Mouse (Mus musculus): ENCODE measurements around the gene Haus2. TPM values are rescaled to one million over a fixed set of nuclear protein-coding genes. Genes with fewer than 3 reads are reported as not detected.

Gene Haus2
- polyA plus RNA-seq, 1 experiment from 2014 or later = 14.1 TPM

DNA sequence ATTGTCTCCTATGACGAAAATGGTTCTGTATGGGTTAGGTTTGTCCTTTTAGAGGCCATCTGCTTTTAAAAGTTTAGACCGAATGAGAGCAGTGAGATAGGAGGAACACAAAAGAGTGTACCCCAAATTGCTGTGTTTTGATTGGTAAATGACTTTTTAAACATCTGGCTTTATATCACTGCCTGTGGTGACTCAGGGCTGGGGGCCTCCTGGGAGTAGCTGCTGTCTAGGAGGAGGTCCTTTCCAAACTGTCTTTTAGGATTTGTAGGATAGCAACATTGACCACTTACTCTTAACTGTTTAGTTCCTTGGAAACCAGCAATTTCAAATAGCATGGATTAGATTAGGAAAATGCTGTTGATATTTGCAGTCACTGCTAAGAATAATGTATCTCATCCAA is 21.1 kb downstream of the Haus2 start:
- Histone ChIP-seq H3K9me3 (replicated peaks; ENCODE audit: low read length) (no peaks in the 10 kb centered on the region), H3K27me3 (ENCODE audit: insufficient read depth, low read length) (no peaks in the 10 kb centered on the region), H3K4me3 (replicated peaks; ENCODE audit: low read depth, low read length) (0 out of 2 replicates have a peak overlapping the region, but pooled peaks have one; percentile 46), H3K9ac (ENCODE audit: low read depth, low read length) (no peak overlapping the region), H3K4me1 (replicated peaks; ENCODE audit: insufficient read depth, low read length) (0 out of 2 replicates have a peak, but pooled peaks cover 7% of the 10 kb centered on the region), H3K36me3 (ENCODE audit: insufficient read depth, low read length) (no peaks in the 10 kb centered on the region), H3K4me2 (ENCODE audit: low read length) (peak overlapping the region; percentile 56), H3K27ac (no peak overlapping the region)
- 68% methylated on average over 2 of the region's 2 CpGs for WGBS
- DNase-seq (ENCODE audit: low spot score) (no peak), ATAC-seq (replicated peaks; ENCODE audit: low FRiP score, low read depth) (no peak)
- TF ChIP-seq CTCF (IDR thresholded peaks at IDR 0.05; ENCODE audit: low read depth) = no peak

DNA sequence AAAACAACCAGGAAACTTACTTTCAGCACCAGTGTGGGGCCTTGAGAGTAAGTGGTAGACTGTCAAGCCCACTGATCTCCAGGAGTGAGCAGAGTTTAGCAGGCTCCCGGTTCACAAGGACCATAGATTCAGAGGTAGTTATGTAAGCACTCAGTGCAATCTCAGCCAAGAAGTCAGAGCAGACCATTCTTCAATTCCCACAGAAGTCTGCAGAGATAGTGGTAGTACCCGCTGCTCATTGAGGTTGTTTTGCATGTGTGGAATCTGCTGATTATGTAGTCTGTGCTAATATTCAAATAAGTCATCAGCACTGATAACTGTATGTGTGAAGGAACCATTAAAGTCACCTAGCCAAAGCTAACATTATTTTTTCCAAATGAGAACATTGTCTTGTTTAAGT is 21.5 kb downstream of the Haus2 start:
- Histone ChIP-seq H3K4me2 (ENCODE audit: low read length) (peak overlapping the region; percentile 56), H3K36me3 (ENCODE audit: insufficient read depth, low read length) (no peaks in the 10 kb centered on the region), H3K27ac (no peak overlapping the region), H3K9me3 (replicated peaks; ENCODE audit: low read length) (no peaks in the 10 kb centered on the region), H3K4me3 (replicated peaks; ENCODE audit: low read depth, low read length) (0 out of 2 replicates have a peak overlapping the region, but pooled peaks have one; percentile 4), H3K9ac (ENCODE audit: low read depth, low read length) (no peak overlapping the region), H3K27me3 (ENCODE audit: insufficient read depth, low read length) (no peaks in the 10 kb centered on the region), H3K4me1 (replicated peaks; ENCODE audit: insufficient read depth, low read length) (0 out of 2 replicates have a peak, but pooled peaks cover 7% of the 10 kb centered on the region)
- ATAC-seq (replicated peaks; ENCODE audit: low FRiP score, low read depth) (no peak), DNase-seq (ENCODE audit: low spot score) (no peak)
- no peak for TF ChIP-seq CTCF (IDR thresholded peaks at IDR 0.05; ENCODE audit: low read depth)
- WGBS = 71% methylated on average over 2 of the region's 2 CpGs

DNA sequence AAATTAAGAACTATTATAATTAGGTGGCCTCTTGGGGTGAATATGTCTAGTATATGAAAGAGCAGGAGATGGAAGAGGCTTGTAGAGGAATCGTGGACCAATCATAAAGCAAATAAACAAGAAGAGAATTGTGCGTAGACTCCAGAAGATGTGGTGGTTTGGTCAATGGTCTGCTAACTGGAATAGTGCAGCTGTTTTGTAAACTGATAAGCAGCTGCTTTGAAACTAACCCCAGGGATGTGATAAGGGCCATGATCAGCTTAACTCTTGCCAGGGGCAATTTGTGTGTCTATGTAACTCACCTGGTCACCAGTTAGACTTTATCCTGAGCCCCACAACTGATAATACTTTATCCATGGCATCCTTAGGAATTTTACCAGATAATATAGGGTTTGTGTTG is 22.3 kb downstream of the Haus2 start:
- no peak for TF ChIP-seq CTCF (IDR thresholded peaks at IDR 0.05; ENCODE audit: low read depth)
- Histone ChIP-seq H3K4me3 (replicated peaks; ENCODE audit: low read depth, low read length) (no peak overlapping the region), H3K9me3 (replicated peaks; ENCODE audit: low read length) (no peaks in the 10 kb centered on the region), H3K4me1 (replicated peaks; ENCODE audit: insufficient read depth, low read length) (0 out of 2 replicates have a peak, but pooled peaks cover 7% of the 10 kb centered on the region), H3K27me3 (ENCODE audit: insufficient read depth, low read length) (no peaks in the 10 kb centered on the region), H3K4me2 (ENCODE audit: low read length) (no peak overlapping the region), H3K9ac (ENCODE audit: low read depth, low read length) (no peak overlapping the region), H3K36me3 (ENCODE audit: insufficient read depth, low read length) (no peaks in the 10 kb centered on the region), H3K27ac (no peak overlapping the region)
- ATAC-seq (replicated peaks; ENCODE audit: low FRiP score, low read depth) = no peak
- WGBS = 87% methylated on average over 2 of the region's 2 CpGs
- DNase-seq (ENCODE audit: low spot score) = no peak

DNA sequence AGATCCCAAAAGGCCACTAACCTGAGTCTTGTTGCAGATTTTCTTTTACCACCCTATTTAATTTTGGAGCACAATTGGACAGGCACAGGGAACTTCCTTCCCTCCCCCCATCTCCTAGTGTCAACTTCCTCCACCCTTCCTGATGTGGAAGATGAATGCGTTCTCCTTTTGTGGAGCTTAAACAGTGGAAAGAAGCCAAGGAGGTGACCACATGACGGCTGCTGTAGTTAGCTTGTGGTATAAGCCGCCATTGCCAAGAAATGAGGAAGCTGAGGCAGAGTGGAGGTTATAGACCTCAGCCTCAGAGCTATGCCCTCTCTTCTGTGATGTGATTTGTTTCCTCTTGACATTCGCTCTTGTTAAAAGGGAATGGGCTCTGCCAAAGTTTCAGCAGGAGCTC is 22.8 kb downstream of the Haus2 start:
- Histone ChIP-seq H3K4me2 (ENCODE audit: low read length) (no peak overlapping the region), H3K27me3 (ENCODE audit: insufficient read depth, low read length) (no peaks in the 10 kb centered on the region), H3K9me3 (replicated peaks; ENCODE audit: low read length) (no peaks in the 10 kb centered on the region), H3K4me1 (replicated peaks; ENCODE audit: insufficient read depth, low read length) (0 out of 2 replicates have a peak, but pooled peaks cover 7% of the 10 kb centered on the region), H3K36me3 (ENCODE audit: insufficient read depth, low read length) (no peaks in the 10 kb centered on the region), H3K27ac (no peak overlapping the region), H3K4me3 (replicated peaks; ENCODE audit: low read depth, low read length) (no peak overlapping the region), H3K9ac (ENCODE audit: low read depth, low read length) (no peak overlapping the region)
- no peak for TF ChIP-seq CTCF (IDR thresholded peaks at IDR 0.05; ENCODE audit: low read depth)
- 57% methylated on average over 4 of the region's 4 CpGs for WGBS
- no peak for ATAC-seq (replicated peaks; ENCODE audit: low FRiP score, low read depth)
- peak; percentile 57 for DNase-seq (ENCODE audit: low spot score)

- DNase-seq (ENCODE audit: low spot score) (no peak), ATAC-seq (replicated peaks; ENCODE audit: low FRiP score, low read depth) (no peak)
- Histone ChIP-seq H3K4me3 (replicated peaks; ENCODE audit: low read depth, low read length) (no peak overlapping the region), H3K4me2 (ENCODE audit: low read length) (no peak overlapping the region), H3K27ac (no peak overlapping the region), H3K4me1 (replicated peaks; ENCODE audit: insufficient read depth, low read length) (no peaks in the 10 kb centered on the region), H3K9ac (ENCODE audit: low read depth, low read length) (no peak overlapping the region), H3K27me3 (ENCODE audit: insufficient read depth, low read length) (no peaks in the 10 kb centered on the region), H3K36me3 (ENCODE audit: insufficient read depth, low read length) (no peaks in the 10 kb centered on the region), H3K9me3 (replicated peaks; ENCODE audit: low read length) (no peaks in the 10 kb centered on the region)
- no peak for TF ChIP-seq CTCF (IDR thresholded peaks at IDR 0.05; ENCODE audit: low read depth)
- WGBS = 83% methylated on average over 8 of the region's 8 CpGs
Observed at GRCm38 (mm10) chr2:120640835-120641234, 31.7 kb downstream of the Haus2 start.

DNA sequence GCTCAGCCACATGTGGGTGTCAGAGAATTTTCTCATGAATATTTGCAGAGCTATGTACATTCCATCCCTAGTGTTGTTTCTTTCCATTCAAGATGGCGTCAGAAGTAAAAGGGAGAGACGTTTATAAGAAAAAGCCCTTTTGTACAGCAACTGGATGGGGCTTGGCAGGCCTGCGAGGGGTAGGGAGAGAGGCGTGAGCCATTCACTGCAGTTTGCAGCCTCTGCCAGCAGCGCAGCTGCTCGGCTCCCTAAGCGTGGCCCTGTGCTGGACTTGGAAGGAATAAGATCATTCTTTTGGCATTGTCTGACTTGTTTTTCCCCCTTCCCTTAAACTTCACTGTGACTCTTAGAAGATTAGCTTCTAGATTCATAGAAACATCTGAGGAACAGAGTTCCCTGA is 34.7 kb downstream of the Haus2 start:
- TF ChIP-seq CTCF (IDR thresholded peaks at IDR 0.05; ENCODE audit: low read depth) = no peak
- WGBS = 66% methylated on average over 7 of the region's 7 CpGs
- H3K4me3 ChIP-seq (replicated peaks; ENCODE audit: low read depth, low read length) = no peak overlapping the region
- no peaks in the 10 kb centered on the region for H3K4me1 ChIP-seq (replicated peaks; ENCODE audit: insufficient read depth, low read length)
- ATAC-seq (replicated peaks; ENCODE audit: low FRiP score, low read depth) (no peak), DNase-seq (ENCODE audit: low spot score) (peak; percentile 51)
- no peak overlapping the region for H3K9ac ChIP-seq (ENCODE audit: low read depth, low read length)
- 0 out of 2 replicates have a peak overlapping the region, but pooled peaks have one; percentile 1 for H3K27ac ChIP-seq
- no peaks in the 10 kb centered on the region for H3K27me3 ChIP-seq (ENCODE audit: insufficient read depth, low read length)
- H3K9me3 ChIP-seq (replicated peaks; ENCODE audit: low read length) = no peaks in the 10 kb centered on the region
- H3K36me3 ChIP-seq (ENCODE audit: insufficient read depth, low read length) = no peaks in the 10 kb centered on the region
- H3K4me2 ChIP-seq (ENCODE audit: low read length) = no peak overlapping the region

GRCm38 (mm10) chr2:120646777-120647176 is 37.6 kb downstream of the Haus2 start:
- Histone ChIP-seq H3K9ac (ENCODE audit: low read depth, low read length) (no peak overlapping the region), H3K27ac (no peak overlapping the region), H3K4me1 (replicated peaks; ENCODE audit: insufficient read depth, low read length) (no peaks in the 10 kb centered on the region), H3K4me2 (ENCODE audit: low read length) (no peak overlapping the region), H3K27me3 (ENCODE audit: insufficient read depth, low read length) (no peaks in the 10 kb centered on the region), H3K4me3 (replicated peaks; ENCODE audit: low read depth, low read length) (no peak overlapping the region), H3K36me3 (ENCODE audit: insufficient read depth, low read length) (no peaks in the 10 kb centered on the region), H3K9me3 (replicated peaks; ENCODE audit: low read length) (no peaks in the 10 kb centered on the region)
- no peak for TF ChIP-seq CTCF (IDR thresholded peaks at IDR 0.05; ENCODE audit: low read depth)
- DNase-seq (ENCODE audit: low spot score) (no peak), ATAC-seq (replicated peaks; ENCODE audit: low FRiP score, low read depth) (no peak)
- WGBS = 67% methylated on average over 4 of the region's 4 CpGs
